Mouse (Mus musculus) heart, adult 10 weeks (tissue): ENCODE results near the gene Rnf5. TPM values are rescaled to one million over a fixed set of nuclear protein-coding genes. Genes with fewer than 3 reads are reported as not detected.

Source experiments
- polyA plus RNA-seq: library from polyadenylated mRNA; stranded (reverse); fragments of 350-450 nt; fragmentation: Illumina TruSeq; extraction: RNeasy Lipid Tissue Mini Kit (QIAGEN cat#74804); gene quantifications from one replicate; pipeline ENCODE4 v1.2.3, GENCODE M21; 2014; ENCODE audit warnings: low read depth, low replicate concordance

The Rnf5 gene
- 49.3 TPM for polyA plus RNA-seq

GRCm38 (mm10) chr17:34603375-34604060, at the start of gene Rnf5:
Rnf5 (minus strand) TSS chr17:34603690.

GRCm38 (mm10) chr17:34646906-34647787, 43.7 kb upstream of the Rnf5 start, which contains the start of gene Atf6b:
Atf6b (plus strand) TSS chr17:34647146.

GRCm38 (mm10) chr17:34644608-34645007, 41.1 kb upstream of the Rnf5 start, which contains the start of gene Fkbpl:
Fkbpl (plus strand) TSS chr17:34644764.

GRCm38 (mm10) chr17:34629221-34629751, 25.8 kb upstream of the Rnf5 start, which contains the start of gene Prrt1:
Prrt1 (plus strand) TSS chr17:34629533.

GRCm38 (mm10) chr17:34627943-34628643, 24.6 kb upstream of the Rnf5 start, which contains the start of gene Ppt2:
Ppt2 (minus strand) TSS chr17:34628510.

GRCm38 (mm10) chr17:34615871-34616270, 12.4 kb upstream of the Rnf5 start, which contains the start of gene Egfl8:
Egfl8 (minus strand) TSS chr17:34615971.

GRCm38 (mm10) chr17:34604061-34604508, 595 bp upstream of the Rnf5 start, which contains the start of gene Agpat1:
Agpat1 (plus strand) TSS chr17:34604262.

GRCm38 (mm10) chr17:34597566-34598095, 5.9 kb downstream of the Rnf5 start, which contains the start of gene Ager:
Ager (plus strand) TSS chr17:34597862.

GRCm38 (mm10) chr17:34591029-34591993, 12.2 kb downstream of the Rnf5 start, which contains the start of gene Pbx2:
Pbx2 (plus strand) TSS chr17:34591266.

GRCm38 (mm10) chr17:34589681-34590101, 13.8 kb downstream of the Rnf5 start, which contains the start of gene Gpsm3:
Gpsm3 (plus strand) TSS chr17:34589806.

GRCm38 (mm10) chr17:34564003-34564421, 39.5 kb downstream of the Rnf5 start, which contains the start of gene Notch4:
Notch4 (plus strand) TSS chr17:34564268.

Other genes starting within 250 kb of the Rnf5 start
- not detected for gene Btnl2, start 248.9 kb downstream of the Rnf5 start, polyA plus RNA-seq
- gene Btnl1, start 226.6 kb downstream of the Rnf5 start, polyA plus RNA-seq, result not detected
- not detected for gene BC051142, start 204.9 kb downstream of the Rnf5 start, polyA plus RNA-seq
- gene Btnl4, start 126.4 kb downstream of the Rnf5 start, polyA plus RNA-seq, result not detected
- gene Btnl6, start 86.3 kb downstream of the Rnf5 start, polyA plus RNA-seq, result not detected
- 14.8 TPM for gene Notch4, start 39.4 kb downstream of the Rnf5 start, polyA plus RNA-seq
- 6.1 TPM for gene Gpsm3, start 13.9 kb downstream of the Rnf5 start, polyA plus RNA-seq
- gene Pbx2, start 12.4 kb downstream of the Rnf5 start, polyA plus RNA-seq, result 18.1 TPM
- 0.63 TPM for gene Ager, start 5.8 kb downstream of the Rnf5 start, polyA plus RNA-seq
- gene Agpat1, start 572 bp upstream of the Rnf5 start, polyA plus RNA-seq, result 65.9 TPM
- gene Egfl8, start 12.3 kb upstream of the Rnf5 start, polyA plus RNA-seq, result 0.84 TPM
- 56.2 TPM for gene Ppt2, start 24.8 kb upstream of the Rnf5 start, polyA plus RNA-seq
- 4.3 TPM for gene Prrt1, start 25.8 kb upstream of the Rnf5 start, polyA plus RNA-seq
- gene Fkbpl, start 41.1 kb upstream of the Rnf5 start, polyA plus RNA-seq, result 5.5 TPM
- gene Atf6b, start 43.5 kb upstream of the Rnf5 start, polyA plus RNA-seq, result 19.6 TPM
- 19.1 TPM for gene Tnxb, start 66.8 kb upstream of the Rnf5 start, polyA plus RNA-seq
- 19.0 TPM for gene C4b, start 140.2 kb upstream of the Rnf5 start, polyA plus RNA-seq
- not detected for gene Cyp21a1, start 200.9 kb upstream of the Rnf5 start, polyA plus RNA-seq
- 15.7 TPM for gene Stk19, start 233.3 kb upstream of the Rnf5 start, polyA plus RNA-seq
- gene Dxo, start 233.3 kb upstream of the Rnf5 start, polyA plus RNA-seq, result 18.6 TPM
- 20.6 TPM for gene Skiv2l, start 246.5 kb upstream of the Rnf5 start, polyA plus RNA-seq
- gene Nelfe, start 246.7 kb upstream of the Rnf5 start, polyA plus RNA-seq, result 20.1 TPM